Mouse (Mus musculus) cerebral cortex, adult 2 months (tissue): Measurements from ENCODE around the gene Slc38a4.

Experiments
- WGBS: fragments of 180-500 bp; shearing (Covaris S2); methylation state at CpG from one replicate; pipeline ENCODE4 v1.1.7; 2018; 5-methylcytosine and 5-hydroxymethylcytosine counted together

The Slc38a4 gene

GRCm38 (mm10) chr15:97054767-97055489, 828 bp downstream of the Slc38a4 start:
- WGBS: 50% methylated on average over 31 of the region's 31 CpGs

- WGBS: 55% methylated on average over 15 of the region's 15 CpGs
Measured at GRCm38 (mm10) chr15:97054131-97054530, 1.6 kb downstream of the Slc38a4 start.

GRCm38 (mm10) chr15:97050436-97050835, 5.3 kb downstream of the Slc38a4 start:
- WGBS: 76% methylated on average over 12 of the region's 12 CpGs

- 83% methylated on average over 10 of the region's 10 CpGs for WGBS
Measured at GRCm38 (mm10) chr15:97050011-97050410, 5.7 kb downstream of the Slc38a4 start.

GRCm38 (mm10) chr15:97049281-97049841, 6.4 kb downstream of the Slc38a4 start:
- 52% methylated on average over 11 of the region's 11 CpGs for WGBS

- WGBS: 81% methylated on average over 5 of the region's 5 CpGs
Measured at GRCm38 (mm10) chr15:97048267-97048666, 7.5 kb downstream of the Slc38a4 start.

GRCm38 (mm10) chr15:97043921-97044320, 11.8 kb downstream of the Slc38a4 start:
- WGBS: 93% methylated on average over 13 of the region's 13 CpGs

GRCm38 (mm10) chr15:97042001-97042491, 13.7 kb downstream of the Slc38a4 start:
- 70% methylated on average over 7 of the region's 7 CpGs for WGBS

- WGBS: 91% methylated on average over 9 of the region's 9 CpGs
Measured at GRCm38 (mm10) chr15:97041182-97041581, 14.6 kb downstream of the Slc38a4 start.

GRCm38 (mm10) chr15:97037710-97038109, 18.0 kb downstream of the Slc38a4 start:
- WGBS: 89% methylated on average over 8 of the region's 8 CpGs

- WGBS: 85% methylated on average over 6 of the region's 6 CpGs
Measured at GRCm38 (mm10) chr15:97035892-97036291, 19.9 kb downstream of the Slc38a4 start.

GRCm38 (mm10) chr15:97033485-97033991, 22.2 kb downstream of the Slc38a4 start:
- WGBS: 70% methylated on average over 9 of the region's 9 CpGs

- WGBS: 96% methylated on average over 5 of the region's 5 CpGs
Measured at GRCm38 (mm10) chr15:97031886-97032285, 23.9 kb downstream of the Slc38a4 start.

GRCm38 (mm10) chr15:97030984-97031492, 24.7 kb downstream of the Slc38a4 start:
- whole genome bisulfite sequencing: 96% methylated on average over 10 of the region's 10 CpGs

- WGBS: 84% methylated on average over 4 of the region's 4 CpGs
Measured at GRCm38 (mm10) chr15:97030136-97030535, 25.6 kb downstream of the Slc38a4 start.

- 72% methylated on average over 9 of the region's 9 CpGs for WGBS
Measured at GRCm38 (mm10) chr15:97029064-97029791, 26.5 kb downstream of the Slc38a4 start.

GRCm38 (mm10) chr15:97028651-97029050, 27.1 kb downstream of the Slc38a4 start:
- 91% methylated on average over 11 of the region's 11 CpGs for WGBS

- 77% methylated on average over 4 of the region's 4 CpGs for WGBS
Measured at GRCm38 (mm10) chr15:97028046-97028634, 27.6 kb downstream of the Slc38a4 start.

GRCm38 (mm10) chr15:97026670-97027069, 29.1 kb downstream of the Slc38a4 start:
- 82% methylated on average over 6 of the region's 6 CpGs for WGBS

- 72% methylated on average over 6 of the region's 6 CpGs for WGBS
Measured at GRCm38 (mm10) chr15:97022764-97023163, 33.0 kb downstream of the Slc38a4 start.

GRCm38 (mm10) chr15:97022213-97022612, 33.5 kb downstream of the Slc38a4 start:
- WGBS: 90% methylated on average over 2 of the region's 2 CpGs

- 87% methylated on average over 6 of the region's 6 CpGs for WGBS
Measured at GRCm38 (mm10) chr15:97020221-97020620, 35.5 kb downstream of the Slc38a4 start.
